Mouse (Mus musculus): ENCODE results near the gene Gfer.
"Not testable (repeated sequence)": the region's sequence is repeated elsewhere in the genome, so short reads cannot be mapped to it uniquely, and the experiment has no call there.

Gene Gfer

GRCm38 (mm10) chr17:24722220-24722924 lies 26.4 kb upstream of the Gfer start:
- DNase-seq (ENCODE audit: low spot score) = no peak

GRCm38 (mm10) chr17:24721383-24721955 lies 25.5 kb upstream of the Gfer start:
- not testable (repeated sequence) for DNase-seq (ENCODE audit: low spot score)

GRCm38 (mm10) chr17:24720616-24721015 lies 24.7 kb upstream of the Gfer start:
- not testable (repeated sequence) for DNase-seq (ENCODE audit: low spot score)

- peak; percentile 99 for DNase-seq (ENCODE audit: low spot score)
These were observed 23.7 kb upstream of the Gfer start for GRCm38 (mm10) chr17:24719494-24720222.

- DNase-seq (ENCODE audit: low spot score) = not testable (repeated sequence)
These were observed 23.0 kb upstream of the Gfer start for GRCm38 (mm10) chr17:24718938-24719337.

- DNase-seq (ENCODE audit: low spot score) = no peak
These were observed 22.0 kb upstream of the Gfer start, which contains the start of the genes Rnf151 and Rps2 for GRCm38 (mm10) chr17:24717943-24718342. Gene Rnf151, minus strand, starts transcription at chr17:24718063. Gene Rps2, plus strand, starts transcription at chr17:24718116.

- DNase-seq (ENCODE audit: low spot score) = no peak
These were observed 20.3 kb upstream of the Gfer start for GRCm38 (mm10) chr17:24716166-24716682.

GRCm38 (mm10) chr17:24715556-24715955 lies 19.6 kb upstream of the Gfer start:
- DNase-seq (ENCODE audit: low spot score) = no peak

- DNase-seq (ENCODE audit: low spot score) = peak; percentile 52
These were observed 12.7 kb upstream of the Gfer start for GRCm38 (mm10) chr17:24708646-24709045.

GRCm38 (mm10) chr17:24707801-24708425 lies 12.0 kb upstream of the Gfer start:
- no peak for DNase-seq (ENCODE audit: low spot score)

GRCm38 (mm10) chr17:24706982-24707800 lies 11.2 kb upstream of the Gfer start, which contains the start of gene Tbl3:
Gene Tbl3, minus strand, starts transcription at chr17:24707660.
- peak; percentile 94 for DNase-seq (ENCODE audit: low spot score)

GRCm38 (mm10) chr17:24705821-24706220 lies 9.9 kb upstream of the Gfer start:
- DNase-seq (ENCODE audit: low spot score) = no peak

GRCm38 (mm10) chr17:24701251-24701650 lies 5.3 kb upstream of the Gfer start:
- no peak for DNase-seq (ENCODE audit: low spot score)

GRCm38 (mm10) chr17:24699473-24699872 lies 3.5 kb upstream of the Gfer start:
- no peak for DNase-seq (ENCODE audit: low spot score)

- no peak for DNase-seq (ENCODE audit: low spot score)
These were observed 2.8 kb upstream of the Gfer start for GRCm38 (mm10) chr17:24698715-24699114.

- no peak for DNase-seq (ENCODE audit: low spot score)
These were observed 2.0 kb upstream of the Gfer start for GRCm38 (mm10) chr17:24697985-24698384.

- DNase-seq (ENCODE audit: low spot score) = no peak
These were observed 488 bp downstream of the Gfer start for GRCm38 (mm10) chr17:24695326-24696010.

- no peak for DNase-seq (ENCODE audit: low spot score)
These were observed 3.6 kb downstream of the Gfer start for GRCm38 (mm10) chr17:24692385-24692784.

- DNase-seq (ENCODE audit: low spot score) = no peak
These were observed 6.5 kb downstream of the Gfer start, which contains the start of gene Syngr3 for GRCm38 (mm10) chr17:24689251-24690081. Gene Syngr3, minus strand, starts transcription at chr17:24689955.

GRCm38 (mm10) chr17:24687599-24687998 lies 8.4 kb downstream of the Gfer start:
- DNase-seq (ENCODE audit: low spot score) = no peak

All from lung, postnatal 25 days (tissue).